Mouse (Mus musculus): ENCODE data around the gene Uhrf1bp1l.

- no peak for TF ChIP-seq CTCF (IDR thresholded peaks at IDR 0.05; ENCODE audit: extremely low read depth, insufficient read depth, insufficient read length, insufficient replicate concordance)
- TF ChIP-seq POLR2A (IDR thresholded peaks at IDR 0.05; ENCODE audit: low read depth, low read length) = no peak
These were observed 6.9 kb upstream of the Uhrf1bp1l start for GRCm38 (mm10) chr10:89737887-89738286.
